Mouse (Mus musculus) cerebellum, adult 2 months (tissue): ENCODE measurements around the gene Tmem178b.

Experiments
- CTCF ChIP-seq: fragments of 200-500 bp; IDR thresholded peaks from 2 replicates; pipeline ENCODE4 v1.5.1; 2011; ENCODE audit warnings: low read depth, mild to moderate bottlenecking, control low read depth, low read length, moderate library complexity, borderline replicate concordance; ENCODE audit not compliant: insufficient read depth
- POLR2A ChIP-seq: fragments of 200-500 bp; IDR thresholded peaks from 2 replicates; pipeline ENCODE4 v1.6.1; 2011; ENCODE audit warnings: low read length, control low read depth, borderline replicate concordance; ENCODE audit not compliant: insufficient read depth

DNA sequence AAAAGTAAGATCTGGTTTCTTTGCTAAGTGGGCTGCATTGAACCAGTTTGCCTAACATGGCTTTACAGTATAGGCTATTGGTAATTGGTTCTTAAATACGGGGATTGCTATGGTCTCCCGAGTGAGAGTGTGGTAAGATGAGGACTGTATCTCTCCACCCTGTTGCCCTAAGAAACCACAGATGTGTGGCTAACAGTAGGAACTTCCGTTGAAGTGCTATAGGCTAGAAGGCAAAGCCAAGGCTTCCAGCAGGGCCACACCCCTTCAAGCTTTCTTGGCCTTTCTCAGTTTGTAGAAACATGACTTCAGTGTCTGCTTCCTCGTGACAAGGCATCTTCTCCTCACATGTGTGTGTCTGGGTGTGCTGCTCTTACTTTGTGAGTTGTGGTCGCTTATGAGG lies 427.6 kb downstream of the Tmem178b start:
- TF ChIP-seq CTCF (no peak), POLR2A (no peak)
